Mouse (Mus musculus): ENCODE measurements at regions not wholly inside any gene's neighbourhood (a gene's known extent, or its start where the extent isn't known, plus 50 kb on each side); places are given as distances from the start of the nearest gene placed in this dataset.

- TF ChIP-seq CTCF (IDR thresholded peaks at IDR 0.05; ENCODE audit: extremely low read depth, insufficient read depth, low read length) (no peak), POLR2A (IDR thresholded peaks at IDR 0.05; ENCODE audit: extremely low read depth, insufficient read depth, low read length) (no peak)
Measured at GRCm38 (mm10) chr11:19585228-19585627, 338.9 kb upstream of the Spred2 start.

Data from cortical plate, adult 2 months (tissue).